Mouse (Mus musculus): ENCODE data around the gene Raf1.

- TF ChIP-seq POLR2A (IDR thresholded peaks at IDR 0.05; ENCODE audit: low read depth, low read length) (no peak), CTCF (conservative IDR thresholded peaks at IDR 0.05; ENCODE audit: insufficient read depth, insufficient read length, low read depth, low read length) (no peak)
Observed at GRCm38 (mm10) chr6:115574171-115574570, 102.3 kb downstream of the Raf1 start.
